9 mouse cellular contexts compared by ENCODE assay signal in genomic region chr5:136016014-136016876, GRCm38 (mm10). TPM values are rescaled to one million over a fixed set of nuclear protein-coding genes. Genes with fewer than 3 reads are reported as not detected.
DNase-seq lines count a peak whose midpoint lies in the region; ATAC-seq and TF ChIP-seq lines count a peak whose summit lies in the region.
"Had no signal": no experiment of that assay in that cellular context is flagged by ENCODE, and none has a peak within 500 bp of the region (broad histone marks: within the 10 kb centered on the region; RNA-seq: fewer than 3 reads in every experiment).

No protein-coding gene starts in this region.

- 0 out of 2 replicates have a peak overlapping the region, but pooled peaks have one; percentile 12 for H3K27ac ChIP-seq in midbrain, postnatal 0 days (ENCODE audit: low read depth, low read length)
- H3K27ac ChIP-seq in midbrain, embryonic 10.5 days (replicated peaks): no peak overlapping the region

- DNase-seq in midbrain, postnatal 0 days (ENCODE audit: low spot score): peak; percentile 12
- no peak for DNase-seq in midbrain, embryonic 10.5 days (ENCODE audit: low spot score)
- DNase-seq in adrenal gland, postnatal 14 days: peak; percentile 75
- DNase-seq in heart, postnatal 14 days: peak; percentile 36 to 45
- no peak for DNase-seq in thymus, postnatal 25 days
- DNase-seq in gastrocnemius, postnatal 25 days: no peak
- no peak for DNase-seq in spleen, adult 12 weeks (ENCODE audit: low spot score)

- H3K27me3 ChIP-seq in midbrain, postnatal 0 days (ENCODE audit: insufficient read depth, low read length): no peaks in the 10 kb centered on the region
- no peaks in the 10 kb centered on the region for H3K27me3 ChIP-seq in midbrain, embryonic 10.5 days (ENCODE audit: low read depth, poor library complexity, severe bottlenecking)
- H3K27me3 ChIP-seq in myocyte (ENCODE audit: control insufficient read depth, insufficient read depth, insufficient read length): no peaks in the 10 kb centered on the region

- H3K4me2 ChIP-seq in midbrain, postnatal 0 days (ENCODE audit: low read depth, low read length, poor library complexity, severe bottlenecking): no peak overlapping the region
- peak overlapping the region; percentile 61 for H3K4me2 ChIP-seq in myocyte (ENCODE audit: low read depth)

- peaks cover 6% of the 10 kb centered on the region for H3K79me2 ChIP-seq in myocyte (ENCODE audit: control insufficient read depth, insufficient read depth)

- H3K9me3 ChIP-seq in midbrain, postnatal 0 days (ENCODE audit: low read length): no peaks in the 10 kb centered on the region
- H3K9me3 ChIP-seq in midbrain, embryonic 10.5 days (replicated peaks): no peaks in the 10 kb centered on the region

- H3K36me3 ChIP-seq in midbrain, postnatal 0 days (ENCODE audit: insufficient read depth, low read length): peaks cover 20% of the 10 kb centered on the region
- H3K36me3 ChIP-seq in midbrain, embryonic 10.5 days: peaks cover 68% of the 10 kb centered on the region
- H3K36me3 ChIP-seq in myocyte (ENCODE audit: control insufficient read depth, insufficient read depth): peaks cover 7% of the 10 kb centered on the region

- TF ChIP-seq POLR2A in myocyte (IDR thresholded peaks at IDR 0.05; ENCODE audit: insufficient read length, low read depth): no peak

- intact Hi-C loops in heart, postnatal 14 days (cut with DNase I): no loop called here

- no peak overlapping the region for H3ac ChIP-seq in myocyte (ENCODE audit: control insufficient read depth, insufficient read length)

- no peak for ATAC-seq in midbrain, postnatal 0 days (ENCODE audit: low FRiP score)

- no peak for TF ChIP-seq CTCF in midbrain, postnatal 0 days (IDR thresholded peaks at IDR 0.05)

- WGBS in midbrain, postnatal 0 days: 70% methylated on average over 10 of the region's 10 CpGs
- 87% methylated on average over 10 of the region's 10 CpGs for WGBS in midbrain, embryonic 10.5 days

- no peaks in the 10 kb centered on the region for H3K4me1 ChIP-seq in midbrain, postnatal 0 days (ENCODE audit: insufficient read depth, low read length)
- H3K4me1 ChIP-seq in midbrain, embryonic 10.5 days: no peaks in the 10 kb centered on the region

- H3K4me3 ChIP-seq in midbrain, postnatal 0 days (ENCODE audit: low read depth, low read length): no peak overlapping the region
- H3K4me3 ChIP-seq in midbrain, embryonic 10.5 days: no peak overlapping the region
- H3K4me3 ChIP-seq in myocyte: no peak overlapping the region

- no peak overlapping the region for H3K9ac ChIP-seq in midbrain, postnatal 0 days (replicated peaks; ENCODE audit: low read length, poor library complexity, severe bottlenecking)

TF ChIP-seq in myocyte, 11 proteins besides CTCF, POLR2A, EP300 and RAD21:
- TF ChIP-seq USF1 (IDR thresholded peaks at IDR 0.05; ENCODE audit: low read depth): peak; percentile 68
- TF ChIP-seq POLR2AphosphoS2 (IDR thresholded peaks at IDR 0.05; ENCODE audit: insufficient read length, low read depth): no peak
- TF ChIP-seq MYOD1 (IDR thresholded peaks at IDR 0.05; ENCODE audit: control insufficient read depth in 1 of 3, insufficient read length in 2 of 3, low read depth in 2 of 3): peak in 1 of 3 experiments; percentile 27
- peak; percentile 80 for TF ChIP-seq MAX (IDR thresholded peaks at IDR 0.05; ENCODE audit: low read depth)

RNA-seq across cellular contexts. Expression of gene Dtx2, which starts 21.6 kb away (rescaled TPM):
- 22.3 and 25.4 TPM in 2 replicates for total RNA-seq in midbrain, postnatal 0 days (2014; rRNA removed)
- polyA plus RNA-seq in midbrain, postnatal 0 days (2015; fragmentation: Nextera tagmentation; extraction: Ambion mirVana): 20.1 and 20.5 TPM in 2 replicates
- 36.3 and 39.6 TPM in 2 replicates for polyA plus RNA-seq in midbrain, embryonic 10.5 days (2016; fragmentation: Nextera tagmentation; extraction: Ambion mirVana)
- total RNA-seq in adrenal gland, postnatal 14 days (2021): 15.4 and 15.5 TPM in 2 replicates
- 1 to 10 TPM; 8.5 to 8.9 TPM for total RNA-seq in heart, postnatal 14 days (2021)
- polyA plus RNA-seq in myocyte (2012; fragmentation: generic; extraction: Trizol): 18.3 TPM
- total RNA-seq in gastrocnemius, postnatal 25 days (2021): 1 to 10 TPM; 5.9 to 7.3 TPM

RNA-seq across cellular contexts. Expression of gene Upk3b, which starts 22.1 kb away (rescaled TPM):
- not detected in 2 replicates for total RNA-seq in midbrain, postnatal 0 days (2014; rRNA removed)
- not detected in 2 replicates for polyA plus RNA-seq in midbrain, postnatal 0 days (2015; fragmentation: Nextera tagmentation; extraction: Ambion mirVana)
- polyA plus RNA-seq in midbrain, embryonic 10.5 days (2016; fragmentation: Nextera tagmentation; extraction: Ambion mirVana): 0.10 TPM in 1 of 2 replicates, not detected in the other
- total RNA-seq in adrenal gland, postnatal 14 days (2021): 8.2 and 11.7 TPM in 2 replicates
- total RNA-seq in heart, postnatal 14 days (2021): 10 to 100 TPM; 24.8 to 26.5 TPM
- polyA plus RNA-seq in myocyte (2012; fragmentation: generic; extraction: Trizol): not detected
- under 1 TPM in 1 of 2 experiments, not detected in 1; 0.11 TPM for total RNA-seq in gastrocnemius, postnatal 25 days (2021)

RNA-seq across cellular contexts. Expression of gene Zp3, which starts 36.3 kb away (rescaled TPM):
- 0.99 TPM in 1 of 2 replicates, not detected in the other for total RNA-seq in midbrain, postnatal 0 days (2014; rRNA removed)
- 0.21 and 0.27 TPM in 2 replicates for polyA plus RNA-seq in midbrain, postnatal 0 days (2015; fragmentation: Nextera tagmentation; extraction: Ambion mirVana)
- polyA plus RNA-seq in midbrain, embryonic 10.5 days (2016; fragmentation: Nextera tagmentation; extraction: Ambion mirVana): 0.10 TPM in 1 of 2 replicates, not detected in the other
- not detected in 2 replicates for total RNA-seq in adrenal gland, postnatal 14 days (2021)
- not detected for total RNA-seq in heart, postnatal 14 days (2021)
- 0.11 TPM for polyA plus RNA-seq in myocyte (2012; fragmentation: generic; extraction: Trizol)
- total RNA-seq in gastrocnemius, postnatal 25 days (2021): not detected
- total RNA-seq: liver, adult 2 months had no signal
- polyA plus RNA-seq: liver, adult 2 months had no signal

RNA-seq across cellular contexts. Expression of gene Upk3bl, which starts 38.0 kb away (rescaled TPM):
- not detected in 2 replicates for total RNA-seq in midbrain, postnatal 0 days (2014; rRNA removed)
- not detected in 2 replicates for polyA plus RNA-seq in midbrain, postnatal 0 days (2015; fragmentation: Nextera tagmentation; extraction: Ambion mirVana)
- 0.50 and 0.72 TPM in 2 replicates for polyA plus RNA-seq in midbrain, embryonic 10.5 days (2016; fragmentation: Nextera tagmentation; extraction: Ambion mirVana)
- not detected in 2 replicates for total RNA-seq in adrenal gland, postnatal 14 days (2021)
- total RNA-seq in heart, postnatal 14 days (2021): not detected
- polyA plus RNA-seq in myocyte (2012; fragmentation: generic; extraction: Trizol): not detected
- total RNA-seq in gastrocnemius, postnatal 25 days (2021): not detected
- total RNA-seq: liver, adult 2 months had no signal
- polyA plus RNA-seq: liver, adult 2 months had no signal

RNA-seq across cellular contexts. Expression of gene Ssc4d, which starts 41.9 kb away (rescaled TPM):
- total RNA-seq in midbrain, postnatal 0 days (2014; rRNA removed): 8.0 and 8.9 TPM in 2 replicates
- 3.6 TPM in 2 replicates for polyA plus RNA-seq in midbrain, postnatal 0 days (2015; fragmentation: Nextera tagmentation; extraction: Ambion mirVana)
- 1.7 TPM in 2 replicates for polyA plus RNA-seq in midbrain, embryonic 10.5 days (2016; fragmentation: Nextera tagmentation; extraction: Ambion mirVana)
- 2.1 and 3.1 TPM in 2 replicates for total RNA-seq in adrenal gland, postnatal 14 days (2021)
- 1 to 10 TPM in 1 of 2 experiments, under 1 TPM in 1; 0.41 to 1.3 TPM for total RNA-seq in heart, postnatal 14 days (2021)
- 2.4 TPM for polyA plus RNA-seq in myocyte (2012; fragmentation: generic; extraction: Trizol)
- 1 to 10 TPM in 1 of 2 experiments, under 1 TPM in 1; 0.67 to 1.2 TPM for total RNA-seq in gastrocnemius, postnatal 25 days (2021)

Comparison
In these comparisons a context has a peak if more than half of its experiments do, and no peak if none do; other contexts are left out.
1. DNase-seq: peak in midbrain, postnatal 0 days (single experiment), adrenal gland, postnatal 14 days (single experiment) and heart, postnatal 14 days (2 of 2); none in midbrain, embryonic 10.5 days (single experiment), thymus, postnatal 25 days (single experiment), gastrocnemius, postnatal 25 days (single experiment) and spleen, adult 12 weeks (single experiment).